Mouse (Mus musculus): ENCODE measurements around the gene Asl. TPM values are rescaled to one million over a fixed set of nuclear protein-coding genes. Genes with fewer than 3 reads are reported as not detected.
"Not testable (repeated sequence)": the region's sequence is repeated elsewhere in the genome, so short reads cannot be mapped to it uniquely, and the experiment has no call there.

Asl gene
- polyA plus RNA-seq, 1 experiment from 2014 or later = 38.2 TPM

GRCm38 (mm10) chr5:130037752-130038455 is 8.9 kb upstream of the Asl start:
- ATAC-seq = no peak
- H3K9me3 ChIP-seq (replicated peaks; ENCODE audit: control insufficient read depth, low read length) = no peaks in the 10 kb centered on the region
- no peak overlapping the region for H3K27ac ChIP-seq (ENCODE audit: low read depth, low read length)
- WGBS = 61% methylated on average over 19 of the region's 19 CpGs
- H3K36me3 ChIP-seq (ENCODE audit: control insufficient read depth, insufficient read depth, low read length) = peaks cover 62% of the 10 kb centered on the region
- H3K9ac ChIP-seq (ENCODE audit: low read length) = no peak overlapping the region
- H3K4me1 ChIP-seq (ENCODE audit: control insufficient read depth, insufficient read depth, low read length) = no peaks in the 10 kb centered on the region
- H3K27me3 ChIP-seq (replicated peaks; ENCODE audit: control insufficient read depth, insufficient read depth, low read length) = no peaks in the 10 kb centered on the region
- peak; percentile 70 for DNase-seq (ENCODE audit: low spot score)
- H3K4me3 ChIP-seq (ENCODE audit: low read depth, low read length) = no peak overlapping the region
- H3K4me2 ChIP-seq (ENCODE audit: low read length) = no peak overlapping the region

- WGBS = 46% methylated on average over 2 of the region's 2 CpGs
- not testable (repeated sequence) for H3K9me3 ChIP-seq (replicated peaks; ENCODE audit: control insufficient read depth, low read length)
These were observed 7.3 kb upstream of the Asl start for GRCm38 (mm10) chr5:130036300-130036699.

GRCm38 (mm10) chr5:130033869-130034268 is 4.8 kb upstream of the Asl start:
- Histone ChIP-seq H3K9me3 (replicated peaks; ENCODE audit: control insufficient read depth, low read length) (no peaks in the 10 kb centered on the region), H3K27ac (ENCODE audit: low read depth, low read length) (no peak overlapping the region), H3K4me1 (ENCODE audit: control insufficient read depth, insufficient read depth, low read length) (no peaks in the 10 kb centered on the region; the same call in 1 of the 2 replicates), H3K9ac (ENCODE audit: low read length) (no peak overlapping the region), H3K36me3 (ENCODE audit: control insufficient read depth, insufficient read depth, low read length) (peaks cover 26% of the 10 kb centered on the region), H3K4me3 (ENCODE audit: low read depth, low read length) (no peak overlapping the region), H3K27me3 (replicated peaks; ENCODE audit: control insufficient read depth, insufficient read depth, low read length) (no peaks in the 10 kb centered on the region), H3K4me2 (ENCODE audit: low read length) (no peak overlapping the region)
- WGBS = 84% methylated on average over 2 of the region's 2 CpGs
- DNase-seq (ENCODE audit: low spot score) (no peak), ATAC-seq (no peak)

More at GRCm38 (mm10) chr5:130036300-130036699, 7.3 kb upstream of the Asl start:
- H3K27ac ChIP-seq (ENCODE audit: low read depth, low read length); H3K4me3 ChIP-seq (ENCODE audit: low read depth, low read length); ATAC-seq; H3K9ac ChIP-seq (ENCODE audit: low read length); H3K4me2 ChIP-seq (ENCODE audit: low read length); H3K27me3 ChIP-seq (replicated peaks; ENCODE audit: control insufficient read depth, insufficient read depth, low read length); H3K4me1 ChIP-seq (ENCODE audit: control insufficient read depth, insufficient read depth, low read length); DNase-seq (ENCODE audit: low spot score): not testable (repeated sequence)
- H3K36me3 ChIP-seq (ENCODE audit: control insufficient read depth, insufficient read depth, low read length) = peaks cover 47% of the 10 kb centered on the region

- DNase-seq (ENCODE audit: low spot score) (no peak), ATAC-seq (no peak)
- no peak overlapping the region for H3K4me2 ChIP-seq (ENCODE audit: low read length)
- H3K4me1 ChIP-seq (ENCODE audit: control insufficient read depth, insufficient read depth, low read length) = no peaks in the 10 kb centered on the region; the same call in 1 of the 2 replicates
- 0 out of 2 replicates have a peak, but pooled peaks cover 2% of the 10 kb centered on the region for H3K27me3 ChIP-seq (replicated peaks; ENCODE audit: control insufficient read depth, insufficient read depth, low read length)
- H3K36me3 ChIP-seq (ENCODE audit: control insufficient read depth, insufficient read depth, low read length) = peaks cover 11% of the 10 kb centered on the region
- no peaks in the 10 kb centered on the region for H3K9me3 ChIP-seq (replicated peaks; ENCODE audit: control insufficient read depth, low read length)
- no peak overlapping the region for H3K4me3 ChIP-seq (ENCODE audit: low read depth, low read length)
- H3K9ac ChIP-seq (ENCODE audit: low read length) = no peak overlapping the region
- 93% methylated on average over 19 of the region's 19 CpGs for WGBS
- no peak overlapping the region for H3K27ac ChIP-seq (ENCODE audit: low read depth, low read length)
These were observed 2.7 kb upstream of the Asl start for GRCm38 (mm10) chr5:130031410-130032390.

- Histone ChIP-seq H3K4me2 (ENCODE audit: low read length) (no peak overlapping the region), H3K9ac (ENCODE audit: low read length) (no peak overlapping the region), H3K9me3 (replicated peaks; ENCODE audit: control insufficient read depth, low read length) (no peaks in the 10 kb centered on the region), H3K36me3 (ENCODE audit: control insufficient read depth, insufficient read depth, low read length) (no peaks in the 10 kb centered on the region), H3K27me3 (replicated peaks; ENCODE audit: control insufficient read depth, insufficient read depth, low read length) (0 out of 2 replicates have a peak, but pooled peaks cover 2% of the 10 kb centered on the region), H3K4me1 (ENCODE audit: control insufficient read depth, insufficient read depth, low read length) (no peaks in the 10 kb centered on the region; the same call in 1 of the 2 replicates), H3K27ac (ENCODE audit: low read depth, low read length) (no peak overlapping the region), H3K4me3 (ENCODE audit: low read depth, low read length) (no peak overlapping the region)
- ATAC-seq (no peak), DNase-seq (ENCODE audit: low spot score) (no peak)
- WGBS = 78% methylated on average over 7 of the region's 7 CpGs
These were observed 1.4 kb downstream of the Asl start for GRCm38 (mm10) chr5:130027696-130028095.

- ATAC-seq (no peak), DNase-seq (ENCODE audit: low spot score) (no peak)
- H3K27me3 ChIP-seq (replicated peaks; ENCODE audit: control insufficient read depth, insufficient read depth, low read length) = 0 out of 2 replicates have a peak, but pooled peaks cover 2% of the 10 kb centered on the region
- H3K9me3 ChIP-seq (replicated peaks; ENCODE audit: control insufficient read depth, low read length) = no peaks in the 10 kb centered on the region
- no peak overlapping the region for H3K4me3 ChIP-seq (ENCODE audit: low read depth, low read length)
- H3K4me2 ChIP-seq (ENCODE audit: low read length) = no peak overlapping the region
- H3K27ac ChIP-seq (ENCODE audit: low read depth, low read length) = no peak overlapping the region
- 70% methylated on average over 5 of the region's 5 CpGs for WGBS
- no peaks in the 10 kb centered on the region for H3K36me3 ChIP-seq (ENCODE audit: control insufficient read depth, insufficient read depth, low read length)
- H3K4me1 ChIP-seq (ENCODE audit: control insufficient read depth, insufficient read depth, low read length) = no peaks in the 10 kb centered on the region; the same call in 1 of the 2 replicates
- H3K9ac ChIP-seq (ENCODE audit: low read length) = no peak overlapping the region
These were observed 1.9 kb downstream of the Asl start for GRCm38 (mm10) chr5:130027134-130027533.

GRCm38 (mm10) chr5:130023767-130024539 is 5.1 kb downstream of the Asl start:
- Histone ChIP-seq H3K9ac (ENCODE audit: low read length) (peak overlapping the region; percentile 66), H3K4me1 (ENCODE audit: control insufficient read depth, insufficient read depth, low read length) (no peaks in the 10 kb centered on the region), H3K4me3 (ENCODE audit: low read depth, low read length) (peak overlapping the region; percentile 57), H3K27me3 (replicated peaks; ENCODE audit: control insufficient read depth, insufficient read depth, low read length) (0 out of 2 replicates have a peak, but pooled peaks cover 2% of the 10 kb centered on the region), H3K4me2 (ENCODE audit: low read length) (peak overlapping the region; percentile 90), H3K36me3 (ENCODE audit: control insufficient read depth, insufficient read depth, low read length) (no peaks in the 10 kb centered on the region), H3K9me3 (replicated peaks; ENCODE audit: control insufficient read depth, low read length) (no peaks in the 10 kb centered on the region), H3K27ac (ENCODE audit: low read depth, low read length) (peak overlapping the region; percentile 33; the same call in 1 of the 2 replicates)
- WGBS = under 1% methylated on average over 32 of the region's 32 CpGs
- peak; percentile 92 for DNase-seq (ENCODE audit: low spot score)
- ATAC-seq = peak; percentile 93

GRCm38 (mm10) chr5:130023067-130023766 is 5.8 kb downstream of the Asl start:
- DNase-seq (ENCODE audit: low spot score) (no peak), ATAC-seq (peak; percentile 19; the same call in 1 of the 2 replicates)
- Histone ChIP-seq H3K9ac (ENCODE audit: low read length) (no peak overlapping the region), H3K9me3 (replicated peaks; ENCODE audit: control insufficient read depth, low read length) (no peaks in the 10 kb centered on the region), H3K27ac (ENCODE audit: low read depth, low read length) (no peak overlapping the region), H3K4me1 (ENCODE audit: control insufficient read depth, insufficient read depth, low read length) (no peaks in the 10 kb centered on the region), H3K36me3 (ENCODE audit: control insufficient read depth, insufficient read depth, low read length) (no peaks in the 10 kb centered on the region), H3K27me3 (replicated peaks; ENCODE audit: control insufficient read depth, insufficient read depth, low read length) (0 out of 2 replicates have a peak, but pooled peaks cover 2% of the 10 kb centered on the region), H3K4me3 (ENCODE audit: low read depth, low read length) (peak overlapping the region; percentile 57; the same call in 1 of the 2 replicates), H3K4me2 (ENCODE audit: low read length) (peak overlapping the region; percentile 90)
- 41% methylated on average over 12 of the region's 12 CpGs for WGBS
